Mouse (Mus musculus) heart, adult 2 months (tissue): ENCODE measurements at regions not wholly inside any gene's neighbourhood (a gene's known extent, or its start where the extent isn't known, plus 50 kb on each side); places are given as distances from the start of the nearest gene placed in this dataset.

ENCODE experiments used
- DNase-seq, 2 experiments: peaks; one replicate each; pipeline ENCODE4 v3.0.0; 2021
- H3K27ac ChIP-seq: fragments of 200-600 bp; 2 replicates; pipeline ENCODE4 v1.8.1; 2022
- H3K27me3 ChIP-seq: fragments of 200-500 bp; 2 replicates; pipeline ENCODE4 v1.6.1; 2012; ENCODE audit warnings: mild to moderate bottlenecking, low read length, inconsistent platforms, mixed read lengths; ENCODE audit not compliant: control insufficient read depth, insufficient read depth
- H3K36me3 ChIP-seq: fragments of 200-500 bp; 2 replicates; pipeline ENCODE4 v1.6.1; 2012; ENCODE audit warnings: low read length, inconsistent platforms; ENCODE audit not compliant: control insufficient read depth, insufficient read depth
- H3K4me1 ChIP-seq: fragments of 200-500 bp; 2 replicates; pipeline ENCODE4 v1.6.1; 2011; ENCODE audit warnings: low read length; ENCODE audit not compliant: control insufficient read depth, insufficient read depth
- H3K4me3 ChIP-seq: fragments of 200-600 bp; 2 replicates; pipeline ENCODE4 v1.8.1; 2022
- H3K79me2 ChIP-seq: fragments of 200-500 bp; replicated peaks from 2 replicates; pipeline ENCODE4 v1.6.1; 2012; ENCODE audit warnings: mild to moderate bottlenecking, inconsistent platforms, low read length, moderate library complexity, mixed read lengths; ENCODE audit not compliant: control insufficient read depth, insufficient read depth
- H3K9ac ChIP-seq: fragments of 200-500 bp; 2 replicates; pipeline ENCODE4 v1.6.1; 2012; ENCODE audit warnings: low read depth, mild to moderate bottlenecking, control low read depth, inconsistent platforms, low read length, mixed read lengths
- CTCF ChIP-seq: fragments of 200-600 bp; IDR thresholded peaks from 2 replicates; pipeline ENCODE4 v1.8.1; 2022; ENCODE audit warnings: antibody characterized with exemption, mild to moderate bottlenecking, moderate library complexity
- EP300 ChIP-seq: fragments of 200-500 bp; IDR thresholded peaks from 2 replicates; pipeline ENCODE4 v1.6.1; 2011; ENCODE audit warnings: low read depth, low read length, control low read depth; ENCODE audit not compliant: insufficient read depth
- POLR2A ChIP-seq: fragments of 200-500 bp; IDR thresholded peaks from 2 replicates; pipeline ENCODE4 v1.6.1; 2011; ENCODE audit warnings: mild to moderate bottlenecking, low read depth, low read length, control low read depth; ENCODE audit not compliant: insufficient read depth
- WGBS: fragments of 180-500 bp; shearing (Covaris S2); methylation state at CpG from one replicate; pipeline ENCODE4 v1.1.7; 2018; 5-methylcytosine and 5-hydroxymethylcytosine counted together
- intact Hi-C: fragments of 180-260 bp; cut with DNase I; formaldehyde crosslinking; loops from one replicate; pipeline ENCODE4 v1.15.1; 2025

- Histone ChIP-seq H3K4me1 (no peaks in the 10 kb centered on the region), H3K4me3 (no peak overlapping the region), H3K36me3 (no peaks in the 10 kb centered on the region), H3K27ac (no peak overlapping the region), H3K27me3 (no peaks in the 10 kb centered on the region), H3K9ac (no peak overlapping the region), H3K79me2 (no peaks in the 10 kb centered on the region)
- WGBS, result 87% methylated on average over 1 of the region's 1 CpGs
- DNase-seq, result no peak
- TF ChIP-seq POLR2A (no peak), CTCF (no peak), EP300 (no peak)
- intact Hi-C loops, result no loop called here
Observed at GRCm38 (mm10) chr12:35863141-35863540, 62.3 kb upstream of the Agr3 start.

- no peak overlapping the region for H3K9ac ChIP-seq
- TF ChIP-seq EP300 (no peak), POLR2A (no peak), CTCF (no peak)
- 48% methylated on average over 4 of the region's 4 CpGs for WGBS
- H3K4me1 ChIP-seq, result no peaks in the 10 kb centered on the region
- no peaks in the 10 kb centered on the region for H3K27me3 ChIP-seq
- H3K27ac ChIP-seq, result no peak overlapping the region
- H3K4me3 ChIP-seq, result no peak overlapping the region
- peak in 1 of 2 experiments; percentile 52 for DNase-seq
- H3K36me3 ChIP-seq, result no peaks in the 10 kb centered on the region
- no peaks in the 10 kb centered on the region for H3K79me2 ChIP-seq
- intact Hi-C loops, result no loop called here
Observed at GRCm38 (mm10) chr12:35853159-35853558, 72.3 kb upstream of the Agr3 start.

- Histone ChIP-seq H3K27ac (peak overlapping the region; percentile 47), H3K79me2 (no peaks in the 10 kb centered on the region), H3K9ac (no peak overlapping the region), H3K4me1 (peaks cover 3% of the 10 kb centered on the region; the same call in 1 of the 2 replicates), H3K36me3 (peaks cover 4% of the 10 kb centered on the region; the same call in 1 of the 2 replicates), H3K4me3 (no peak overlapping the region), H3K27me3 (no peaks in the 10 kb centered on the region)
- no peak for TF ChIP-seq CTCF
- intact Hi-C loops, result no loop called here
- WGBS, result 18% methylated on average over 5 of the region's 5 CpGs
- DNase-seq, result peak in 1 of 2 experiments; percentile 43
Observed at GRCm38 (mm10) chr12:35846905-35847610, 78.4 kb upstream of the Agr3 start.

GRCm38 (mm10) chr12:35836946-35837345 is 88.5 kb upstream of the Agr3 start:
- peaks cover 2% of the 10 kb centered on the region; the same call in 1 of the 2 replicates for H3K4me1 ChIP-seq
- DNase-seq, result no peak
- no peak overlapping the region for H3K4me3 ChIP-seq
- TF ChIP-seq POLR2A, result no peak
- TF ChIP-seq EP300, result no peak
- no peak for TF ChIP-seq CTCF
- no peaks in the 10 kb centered on the region for H3K27me3 ChIP-seq
- H3K36me3 ChIP-seq, result no peaks in the 10 kb centered on the region
- no peaks in the 10 kb centered on the region for H3K79me2 ChIP-seq
- intact Hi-C loops, result loop anchor here (10.0 kb wide), 1 partner anchor 162 kb away; no protein-coding TSS in a partner anchor
- no peak overlapping the region for H3K9ac ChIP-seq
- no peak overlapping the region for H3K27ac ChIP-seq

GRCm38 (mm10) chr12:35833285-35833684 is 92.1 kb upstream of the Agr3 start:
- no peak overlapping the region for H3K4me3 ChIP-seq
- 57% methylated on average over 3 of the region's 3 CpGs for WGBS
- TF ChIP-seq EP300, result no peak
- no peak for TF ChIP-seq CTCF
- TF ChIP-seq POLR2A, result no peak
- no peaks in the 10 kb centered on the region for H3K27me3 ChIP-seq
- no peak overlapping the region; the same call in 1 of the 2 replicates for H3K27ac ChIP-seq
- H3K36me3 ChIP-seq, result no peaks in the 10 kb centered on the region
- DNase-seq, result no peak
- H3K79me2 ChIP-seq, result no peaks in the 10 kb centered on the region
- no peak overlapping the region for H3K9ac ChIP-seq
- H3K4me1 ChIP-seq, result peaks cover 2% of the 10 kb centered on the region
- intact Hi-C loops, result loop anchor here (5.0 to 10.0 kb wide), 2 partner anchors 86 to 158 kb away; no protein-coding TSS in a partner anchor

GRCm38 (mm10) chr12:35831922-35832512 is 93.4 kb upstream of the Agr3 start:
- intact Hi-C loops, result loop anchor here (1.0 to 10.0 kb wide), 5 partner anchors 85 to 612 kb away; no protein-coding TSS in a partner anchor
- Histone ChIP-seq H3K9ac (no peak overlapping the region), H3K4me1 (peaks cover 2% of the 10 kb centered on the region), H3K36me3 (no peaks in the 10 kb centered on the region), H3K4me3 (no peak overlapping the region), H3K79me2 (no peaks in the 10 kb centered on the region), H3K27ac (no peak overlapping the region), H3K27me3 (no peaks in the 10 kb centered on the region)
- no peak for DNase-seq
- 86% methylated on average over 2 of the region's 2 CpGs for WGBS
- no peak for TF ChIP-seq EP300
- TF ChIP-seq POLR2A, result no peak
- TF ChIP-seq CTCF, result no peak
